Mouse (Mus musculus): ENCODE measurements around the gene Emilin2.

Emilin2 gene

DNA sequence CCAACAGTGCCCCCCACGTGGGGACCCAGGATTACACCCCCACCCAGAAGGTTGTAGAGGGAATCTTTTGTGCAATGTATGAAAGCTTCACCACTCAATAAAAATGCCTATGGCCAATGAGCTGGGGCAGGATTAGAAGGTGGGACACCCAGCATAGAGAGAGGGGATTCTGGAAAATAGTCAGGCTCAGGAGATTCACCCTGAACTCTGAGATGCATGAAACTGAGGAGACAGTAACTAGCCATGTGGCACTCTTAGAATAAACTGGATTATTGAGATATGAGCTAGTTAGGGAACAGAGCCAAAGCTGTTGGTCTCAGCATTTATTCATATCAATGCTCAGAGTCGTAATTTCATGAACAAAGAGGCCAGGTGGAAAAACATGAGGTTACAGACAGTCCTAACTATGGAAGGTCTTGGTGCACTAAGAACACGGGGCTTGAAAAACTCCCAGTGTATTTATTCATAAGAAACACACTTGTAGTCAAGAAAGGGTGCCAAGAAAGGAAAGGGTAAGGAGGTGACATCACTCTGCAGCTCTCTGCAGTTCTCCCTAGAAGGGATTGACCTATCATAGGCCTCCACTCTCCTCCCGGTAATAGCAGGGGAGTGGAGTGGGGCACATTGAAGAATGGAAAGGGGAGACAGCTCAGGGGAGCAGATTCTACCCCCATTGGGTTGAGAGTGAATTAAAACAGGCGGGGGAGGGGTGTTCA, 46.3 kb downstream of the Emilin2 start:
- DNase-seq (ENCODE audit: low read depth, low spot score) = no peak

GRCm38 (mm10) chr17:71264739-71265138, 47.0 kb downstream of the Emilin2 start:
- DNase-seq (ENCODE audit: low read depth, low spot score) = no peak

GRCm38 (mm10) chr17:71263136-71263535, 48.6 kb downstream of the Emilin2 start:
- DNase-seq (ENCODE audit: low read depth, low spot score) = no peak

DNA sequence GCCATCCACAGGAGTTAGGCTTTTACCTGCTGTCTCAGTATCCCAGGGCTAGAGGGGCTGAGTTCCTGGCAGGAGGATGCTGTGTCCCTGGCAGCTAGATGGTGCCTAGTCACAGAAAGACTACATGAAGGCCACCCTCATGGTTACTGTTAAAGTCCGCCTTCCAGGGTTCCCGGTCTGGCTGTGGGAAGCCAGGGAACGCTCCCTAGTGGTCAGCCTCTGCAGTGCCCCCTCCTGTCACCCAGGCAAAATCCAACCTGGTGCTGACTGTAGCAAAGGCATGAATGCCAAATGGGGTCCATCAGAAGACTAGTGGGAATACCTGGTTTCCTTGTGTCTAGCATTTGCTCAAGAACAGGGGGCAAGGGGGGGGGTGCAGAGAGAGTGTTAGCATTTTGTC, 51.1 kb downstream of the Emilin2 start:
- no peak for DNase-seq (ENCODE audit: low read depth, low spot score)

- DNase-seq (ENCODE audit: low read depth, low spot score) = peak; percentile 38
These were observed 52.1 kb downstream of the Emilin2 start for GRCm38 (mm10) chr17:71259727-71260126.

GRCm38 (mm10) chr17:71256806-71257536, 54.8 kb downstream of the Emilin2 start:
- no peak for DNase-seq (ENCODE audit: low read depth, low spot score)

GRCm38 (mm10) chr17:71256068-71256615, 55.6 kb downstream of the Emilin2 start:
- DNase-seq (ENCODE audit: low read depth, low spot score) = no peak

DNA sequence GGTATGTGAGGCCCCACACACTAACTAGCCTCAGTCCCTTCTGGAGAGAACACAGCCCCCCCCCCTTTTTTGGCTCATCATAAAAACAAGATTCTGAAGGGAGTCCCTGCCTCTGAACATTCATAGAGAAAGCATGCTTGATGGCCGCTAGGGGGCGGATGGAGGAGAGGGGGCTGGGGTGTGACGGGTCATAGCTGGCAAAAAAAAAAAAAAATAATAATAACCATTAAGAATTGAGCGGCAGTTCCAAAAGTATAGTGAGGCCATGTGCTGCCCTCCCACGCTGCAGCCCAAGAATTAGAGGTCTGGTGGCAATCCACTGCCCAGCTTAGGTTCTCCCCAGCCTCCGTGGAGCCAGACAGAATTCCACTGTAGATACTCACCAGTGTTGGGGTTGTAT, 57.0 kb downstream of the Emilin2 start:
- no peak for DNase-seq (ENCODE audit: low read depth, low spot score)

DNA sequence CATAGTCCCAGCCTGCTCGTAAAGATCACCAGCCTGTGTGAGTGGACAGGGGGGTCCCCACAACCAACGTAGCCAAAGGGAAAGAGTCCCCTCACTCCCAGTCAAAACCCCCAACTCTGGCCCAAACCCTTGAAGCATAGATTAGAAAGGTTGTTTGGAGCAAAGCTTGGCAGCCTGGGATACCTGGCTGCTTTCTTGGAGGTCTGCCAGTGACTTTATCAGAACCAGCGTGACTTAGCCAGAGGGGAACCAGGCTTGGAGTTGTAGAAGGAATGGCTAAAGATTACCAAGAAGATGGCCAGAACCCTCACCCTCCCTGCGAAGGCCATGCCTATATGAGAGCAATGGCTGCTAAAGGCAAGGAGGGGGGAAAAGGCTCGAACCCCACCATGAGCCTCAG, 57.7 kb downstream of the Emilin2 start:
- no peak for DNase-seq (ENCODE audit: low read depth, low spot score)

- DNase-seq (ENCODE audit: low read depth, low spot score) = no peak
These were observed 58.4 kb downstream of the Emilin2 start for GRCm38 (mm10) chr17:71253391-71253790.

GRCm38 (mm10) chr17:71252101-71252500, 59.7 kb downstream of the Emilin2 start:
- no peak for DNase-seq (ENCODE audit: low read depth, low spot score)

DNA sequence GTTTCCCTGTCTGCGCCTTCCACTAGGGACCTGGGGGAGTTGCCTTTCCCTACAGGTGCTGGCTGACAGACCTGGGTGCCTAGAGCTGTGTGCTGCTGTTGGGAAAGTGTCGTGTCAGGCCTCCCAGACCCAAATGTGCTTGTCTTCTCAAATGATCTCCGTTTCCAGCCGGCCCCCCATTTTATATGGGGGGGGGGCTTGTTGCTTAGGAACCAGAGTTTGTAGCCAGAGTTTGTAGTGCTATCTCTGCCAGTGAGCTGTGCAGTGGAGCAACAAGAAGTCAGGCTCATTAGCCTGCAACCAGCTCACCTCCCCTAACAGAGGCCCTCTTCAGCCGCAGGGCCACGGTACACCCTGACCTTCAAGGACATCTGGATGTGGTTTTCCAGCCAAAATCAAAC, 60.2 kb downstream of the Emilin2 start:
- no peak for DNase-seq (ENCODE audit: low read depth, low spot score)

- peak; percentile 44 for DNase-seq (ENCODE audit: low read depth, low spot score)
These were observed 60.8 kb downstream of the Emilin2 start for GRCm38 (mm10) chr17:71250819-71251600.

DNA sequence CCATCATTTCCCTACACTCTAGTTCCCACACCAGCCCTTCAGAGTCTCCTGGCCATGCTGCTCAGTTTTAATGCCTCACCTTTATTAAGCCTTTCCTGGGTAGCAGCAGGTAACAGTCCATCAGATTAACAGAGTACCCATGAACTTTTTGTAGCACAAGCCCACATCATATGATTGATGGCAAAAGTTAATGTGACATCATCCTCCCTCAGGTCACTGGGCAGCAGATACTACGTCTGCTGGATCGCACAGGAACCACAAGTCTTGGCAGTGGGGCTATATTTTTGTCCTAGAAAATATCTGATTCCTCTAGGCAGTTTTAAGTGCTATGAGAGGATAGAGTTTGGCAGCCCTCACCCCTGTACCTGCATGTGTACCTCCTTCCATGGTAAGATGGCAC, 61.7 kb downstream of the Emilin2 start:
- DNase-seq (ENCODE audit: low read depth, low spot score) = no peak

GRCm38 (mm10) chr17:71248963-71249362, 62.8 kb downstream of the Emilin2 start:
- DNase-seq (ENCODE audit: low read depth, low spot score) = no peak

- no peak for DNase-seq (ENCODE audit: low read depth, low spot score)
These were observed 65.8 kb downstream of the Emilin2 start for GRCm38 (mm10) chr17:71246022-71246421.

DNA sequence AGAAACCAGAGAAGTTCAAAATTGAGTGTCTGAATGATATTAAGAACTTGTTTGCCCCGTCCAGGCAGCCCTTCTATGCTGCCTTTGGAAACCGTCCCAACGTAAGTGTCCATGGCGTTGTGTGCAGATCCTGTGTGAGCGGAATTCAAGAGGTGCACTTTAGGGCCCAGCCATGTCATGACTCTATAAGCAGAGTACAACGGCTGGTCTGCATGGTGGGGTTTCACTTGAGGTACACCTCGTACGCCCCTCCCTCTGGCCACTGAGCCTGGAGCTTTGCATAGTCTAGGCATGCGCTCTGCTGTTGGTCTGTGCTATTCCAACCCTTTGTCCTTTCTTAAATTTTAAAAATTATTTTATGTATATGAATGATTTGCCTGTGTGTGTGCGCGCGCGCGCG, 66.6 kb downstream of the Emilin2 start:
- DNase-seq (ENCODE audit: low read depth, low spot score) = no peak

DNA sequence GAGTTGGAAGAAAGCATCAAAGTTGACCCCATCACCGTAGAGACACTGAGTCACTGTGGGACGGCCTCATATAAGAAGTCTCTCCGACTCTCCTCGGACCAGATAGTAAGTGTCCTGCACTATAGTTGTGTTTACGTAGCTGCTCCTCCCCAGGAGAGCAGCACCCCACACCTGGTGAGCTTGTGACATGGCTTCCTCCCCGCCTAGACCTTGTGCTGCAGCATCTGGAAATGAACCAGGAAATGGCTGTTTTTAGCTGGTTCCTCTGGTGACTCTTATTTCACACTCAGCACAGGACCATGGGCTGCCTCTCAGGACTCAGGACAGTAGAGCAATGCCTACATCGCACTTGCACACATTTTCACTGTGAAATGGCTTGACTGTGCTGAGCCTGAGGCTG, 69.1 kb downstream of the Emilin2 start:
- no peak for DNase-seq (ENCODE audit: low read depth, low spot score)

DNA sequence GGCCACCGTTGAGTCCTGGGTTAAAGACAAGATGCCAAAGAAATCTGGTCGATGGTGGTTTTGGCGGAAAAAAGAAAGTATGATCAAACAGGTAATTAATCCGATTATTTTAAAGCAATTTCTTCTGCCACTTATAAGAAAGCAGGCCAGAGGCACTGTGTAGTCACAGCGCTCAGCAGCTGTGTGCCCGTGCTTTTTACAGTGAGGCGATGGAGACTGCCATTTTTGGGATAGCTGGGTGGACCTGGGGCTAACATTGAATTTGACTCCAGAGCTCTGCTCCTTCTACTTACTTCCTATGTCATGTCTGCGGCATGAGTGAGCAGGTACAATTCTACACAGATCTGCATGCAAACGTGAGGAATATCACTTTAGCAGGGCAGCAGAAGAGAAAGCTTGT, 71.0 kb downstream of the Emilin2 start:
- no peak for DNase-seq (ENCODE audit: low read depth, low spot score)

DNA sequence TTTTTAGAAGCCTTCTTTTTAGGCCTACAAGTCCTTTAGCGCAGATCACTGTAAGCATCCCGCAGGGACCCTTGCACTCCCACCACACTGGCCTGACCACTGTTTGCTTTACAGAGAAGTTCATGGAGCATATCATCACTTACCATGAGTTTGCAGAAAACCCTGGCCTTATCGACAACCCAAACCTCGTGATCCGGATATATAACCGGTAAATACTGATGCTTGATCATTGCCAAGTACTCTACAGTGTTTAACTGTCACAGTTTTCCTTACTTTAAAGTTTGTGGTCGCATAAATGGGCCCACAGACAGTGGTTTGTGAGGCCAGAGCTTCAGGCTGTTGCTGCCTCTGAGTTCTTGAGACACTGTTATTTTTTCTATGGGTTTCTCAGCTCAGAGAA, 73.3 kb downstream of the Emilin2 start:
- DNase-seq (ENCODE audit: low read depth, low spot score) = no peak

DNA sequence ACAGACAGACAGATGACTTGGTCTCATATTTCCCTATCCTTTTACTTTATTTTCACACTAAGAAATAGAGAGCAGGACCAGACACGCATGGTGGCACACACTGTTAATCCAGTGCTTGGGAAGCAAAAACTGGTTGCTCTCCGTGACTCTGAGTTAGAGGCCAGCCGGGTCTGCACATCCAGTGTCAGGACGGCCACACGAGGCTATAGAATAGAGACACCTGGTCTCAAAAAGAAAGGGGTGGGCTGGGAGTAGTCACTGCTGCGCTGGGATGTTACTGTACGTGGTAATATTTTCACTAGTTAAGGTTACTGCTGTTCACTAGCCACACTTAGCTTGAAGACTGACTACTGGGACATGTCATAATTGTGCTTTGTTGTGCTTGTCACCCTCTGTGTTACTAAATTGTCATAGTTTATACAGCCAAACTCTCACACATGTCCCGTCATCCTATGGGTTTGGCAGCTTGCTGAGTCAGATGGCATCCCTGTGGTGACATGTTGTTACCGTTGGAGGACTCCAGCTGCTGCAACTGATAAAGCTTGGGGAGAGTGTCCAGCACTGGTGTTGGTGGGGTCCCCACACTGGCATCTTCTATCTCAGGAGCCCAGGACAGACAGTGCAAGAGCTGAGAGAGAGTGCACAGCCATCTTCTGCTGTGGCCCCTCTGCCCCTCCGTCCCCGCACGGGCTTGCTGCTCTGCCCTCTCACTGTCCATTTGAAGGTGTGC, 76.4 kb downstream of the Emilin2 start:
- peak; percentile 31 for DNase-seq (ENCODE audit: low read depth, low spot score)

Data from skeletal muscle tissue, adult 2 months (tissue).